In the genomic region with DNA sequence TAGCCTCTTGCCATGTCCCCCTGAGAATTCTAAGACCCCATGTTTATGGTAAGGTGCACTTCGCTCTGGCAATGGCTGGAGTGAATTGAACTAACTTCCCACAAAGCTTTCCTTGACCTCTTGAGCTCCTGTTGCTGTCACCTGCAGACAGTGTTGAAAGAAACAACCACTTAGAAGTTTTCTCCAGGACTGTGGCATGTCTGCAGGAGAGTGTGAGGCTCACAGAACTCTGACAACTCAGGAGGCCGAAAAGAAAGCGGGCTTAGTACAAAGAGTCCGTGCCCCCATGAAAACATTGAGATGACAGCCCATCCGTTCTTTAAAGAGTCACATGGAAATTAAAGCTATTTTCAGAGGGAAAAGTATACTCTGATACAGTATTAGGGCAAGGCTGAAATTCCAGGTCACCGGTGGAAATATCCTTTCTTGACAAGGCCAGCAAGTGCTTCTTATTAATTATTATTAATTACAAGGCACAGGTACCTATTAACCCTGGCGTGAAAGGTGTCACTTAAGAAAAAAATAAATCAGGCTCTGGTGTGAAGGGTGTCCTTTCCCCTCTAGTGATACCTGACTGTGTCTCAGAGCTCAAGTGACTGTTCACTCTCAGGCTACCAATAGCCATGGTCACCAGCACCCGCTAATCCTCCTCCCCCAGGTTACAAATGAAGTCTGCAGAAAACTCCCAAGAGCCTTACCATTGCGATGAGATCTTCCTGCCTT, we compare ENCODE assay signal across 9 mouse cellular contexts.
DNase-seq lines count a peak whose midpoint lies in the region; ATAC-seq lines count a peak whose summit lies in the region.
"Had no signal": no experiment of that assay in that cellular context is flagged by ENCODE, and none has a peak within 500 bp of the region (broad histone marks: within the 10 kb centered on the region; RNA-seq: fewer than 3 reads in every experiment).

No protein-coding gene starts in this region.

- DNase-seq in hindbrain, embryonic 11.5 days (ENCODE audit: low spot score): no peak
- DNase-seq in hindbrain, embryonic 10.5 days (ENCODE audit: low spot score): no peak
- DNase-seq in embryonic facial prominence, embryonic 14.5 days (ENCODE audit: low spot score): no peak
- no peak for DNase-seq in forebrain, embryonic 14.5 days (ENCODE audit: low spot score)
- no peak for DNase-seq in retina, postnatal 1 day
- no peak for DNase-seq in adrenal gland, adult 8-10 months
- DNase-seq in left cerebral cortex, adult 18-20 months (ENCODE audit: low spot score in 2 of 2): no peak

- WGBS in hindbrain, embryonic 11.5 days: 56% methylated on average over 9 of the region's 9 CpGs
- 67% methylated on average over 9 of the region's 9 CpGs for WGBS in hindbrain, embryonic 10.5 days
- WGBS in embryonic facial prominence, embryonic 14.5 days: 62% methylated on average over 9 of the region's 9 CpGs
- 53% methylated on average over 9 of the region's 9 CpGs for WGBS in forebrain, embryonic 14.5 days
- WGBS in midbrain, embryonic 12.5 days: 62% methylated on average over 9 of the region's 9 CpGs

- H3K4me3 ChIP-seq in hindbrain, embryonic 11.5 days (ENCODE audit: low read depth, low read length): no peak overlapping the region
- H3K4me3 ChIP-seq in hindbrain, embryonic 10.5 days: no peak overlapping the region
- H3K4me3 ChIP-seq in embryonic facial prominence, embryonic 14.5 days (ENCODE audit: low read depth, low read length): peak overlapping the region; percentile 14; the same call in 1 of the 2 replicates
- peak overlapping the region; percentile 13; the same call in 1 of the 2 replicates for H3K4me3 ChIP-seq in forebrain, embryonic 14.5 days (ENCODE audit: low read depth, low read length)
- H3K4me3 ChIP-seq in midbrain, embryonic 12.5 days: 0 out of 2 replicates have a peak overlapping the region, but pooled peaks have one; percentile 12
- H3K4me3 ChIP-seq: myocyte had no signal

- H3K9ac ChIP-seq in hindbrain, embryonic 11.5 days (ENCODE audit: low read depth, low read length): no peak overlapping the region
- 0 out of 2 replicates have a peak overlapping the region, but pooled peaks have one; percentile 45 for H3K9ac ChIP-seq in embryonic facial prominence, embryonic 14.5 days (ENCODE audit: low read depth, low read length)
- H3K9ac ChIP-seq in forebrain, embryonic 14.5 days (ENCODE audit: low read length): 0 out of 2 replicates have a peak overlapping the region, but pooled peaks have one; percentile 10
- no peak overlapping the region for H3K9ac ChIP-seq in midbrain, embryonic 12.5 days (replicated peaks)

- no peaks in the 10 kb centered on the region for H3K27me3 ChIP-seq in hindbrain, embryonic 11.5 days (ENCODE audit: control insufficient read depth, insufficient read depth, low read length)
- H3K27me3 ChIP-seq in hindbrain, embryonic 10.5 days (ENCODE audit: insufficient read depth, poor library complexity, severe bottlenecking): no peaks in the 10 kb centered on the region
- H3K27me3 ChIP-seq in embryonic facial prominence, embryonic 14.5 days (replicated peaks; ENCODE audit: control insufficient read depth, insufficient read depth, low read length): no peaks in the 10 kb centered on the region
- no peaks in the 10 kb centered on the region for H3K27me3 ChIP-seq in forebrain, embryonic 14.5 days (replicated peaks; ENCODE audit: control insufficient read depth, insufficient read depth, low read length)
- no peaks in the 10 kb centered on the region; the same call in 1 of the 2 replicates for H3K27me3 ChIP-seq in midbrain, embryonic 12.5 days

- H3K9me3 ChIP-seq in hindbrain, embryonic 11.5 days (ENCODE audit: control insufficient read depth, low read length): no peaks in the 10 kb centered on the region
- no peaks in the 10 kb centered on the region for H3K9me3 ChIP-seq in hindbrain, embryonic 10.5 days
- no peaks in the 10 kb centered on the region for H3K9me3 ChIP-seq in embryonic facial prominence, embryonic 14.5 days (ENCODE audit: control insufficient read depth, low read length)
- H3K9me3 ChIP-seq in forebrain, embryonic 14.5 days (replicated peaks; ENCODE audit: control insufficient read depth, low read length): no peaks in the 10 kb centered on the region
- no peaks in the 10 kb centered on the region for H3K9me3 ChIP-seq in midbrain, embryonic 12.5 days

- no peaks in the 10 kb centered on the region for H3K4me1 ChIP-seq in hindbrain, embryonic 11.5 days (replicated peaks; ENCODE audit: control insufficient read depth, insufficient read depth, low read length)
- H3K4me1 ChIP-seq in hindbrain, embryonic 10.5 days (replicated peaks): peaks cover 21% of the 10 kb centered on the region
- no peaks in the 10 kb centered on the region for H3K4me1 ChIP-seq in embryonic facial prominence, embryonic 14.5 days (ENCODE audit: control insufficient read depth, insufficient read depth, low read length)
- peaks cover 8% of the 10 kb centered on the region; the same call in 1 of the 2 replicates for H3K4me1 ChIP-seq in forebrain, embryonic 14.5 days (ENCODE audit: control insufficient read depth, insufficient read depth, low read length)
- H3K4me1 ChIP-seq in midbrain, embryonic 12.5 days: peaks cover 23% of the 10 kb centered on the region

- no peaks in the 10 kb centered on the region for H3K36me3 ChIP-seq in hindbrain, embryonic 11.5 days (ENCODE audit: control insufficient read depth, insufficient read depth, low read length)
- no peaks in the 10 kb centered on the region for H3K36me3 ChIP-seq in hindbrain, embryonic 10.5 days
- H3K36me3 ChIP-seq in embryonic facial prominence, embryonic 14.5 days (ENCODE audit: control insufficient read depth, insufficient read depth, low read length): no peaks in the 10 kb centered on the region
- H3K36me3 ChIP-seq in forebrain, embryonic 14.5 days (ENCODE audit: control insufficient read depth, insufficient read depth, low read length): no peaks in the 10 kb centered on the region
- H3K36me3 ChIP-seq in midbrain, embryonic 12.5 days: no peaks in the 10 kb centered on the region

- ATAC-seq in hindbrain, embryonic 11.5 days (ENCODE audit: low FRiP score): peak; percentile 52
- no peak; the same call in 1 of the 2 replicates for ATAC-seq in embryonic facial prominence, embryonic 14.5 days (ENCODE audit: low read depth)
- 0 out of 2 replicates have a peak, but pooled peaks have one; percentile 35 for ATAC-seq in forebrain, embryonic 14.5 days
- ATAC-seq in midbrain, embryonic 12.5 days (ENCODE audit: low FRiP score, low read depth): 0 out of 2 replicates have a peak, but pooled peaks have one; percentile 28

- 0 out of 2 replicates have a peak overlapping the region, but pooled peaks have one; percentile 6 for H3K4me2 ChIP-seq in hindbrain, embryonic 11.5 days (replicated peaks; ENCODE audit: low read depth, low read length)
- H3K4me2 ChIP-seq in embryonic facial prominence, embryonic 14.5 days (ENCODE audit: low read depth, low read length): peak overlapping the region; percentile 48
- peak overlapping the region; percentile 44 for H3K4me2 ChIP-seq in forebrain, embryonic 14.5 days (ENCODE audit: low read length)
- H3K4me2 ChIP-seq in midbrain, embryonic 12.5 days (replicated peaks): peak overlapping the region; percentile 38

- H3K27ac ChIP-seq in hindbrain, embryonic 11.5 days (ENCODE audit: low read depth, low read length): no peak overlapping the region
- no peak overlapping the region for H3K27ac ChIP-seq in hindbrain, embryonic 10.5 days
- no peak overlapping the region for H3K27ac ChIP-seq in embryonic facial prominence, embryonic 14.5 days (replicated peaks; ENCODE audit: low read depth, low read length)
- no peak overlapping the region for H3K27ac ChIP-seq in forebrain, embryonic 14.5 days (ENCODE audit: low read depth, low read length)
- peak overlapping the region; percentile 43; the same call in 1 of the 2 replicates for H3K27ac ChIP-seq in midbrain, embryonic 12.5 days (replicated peaks)

Comparison
In these comparisons a context has a peak if more than half of its experiments do, and no peak if none do; other contexts are left out.
1. H3K4me3 ChIP-seq: peak in embryonic facial prominence, embryonic 14.5 days (single experiment), forebrain, embryonic 14.5 days (single experiment) and midbrain, embryonic 12.5 days (single experiment); none in hindbrain, embryonic 11.5 days (single experiment) and hindbrain, embryonic 10.5 days (single experiment).
2. H3K9ac ChIP-seq: peak in embryonic facial prominence, embryonic 14.5 days (single experiment) and forebrain, embryonic 14.5 days (single experiment); none in hindbrain, embryonic 11.5 days (single experiment) and midbrain, embryonic 12.5 days (single experiment).
3. Peak in every context shown above with its lines, with median percentiles within 50 percentile points of each other: H3K4me2 ChIP-seq.